Comparison of ENCODE assay signal across 17 mouse cellular contexts in the genomic region with DNA sequence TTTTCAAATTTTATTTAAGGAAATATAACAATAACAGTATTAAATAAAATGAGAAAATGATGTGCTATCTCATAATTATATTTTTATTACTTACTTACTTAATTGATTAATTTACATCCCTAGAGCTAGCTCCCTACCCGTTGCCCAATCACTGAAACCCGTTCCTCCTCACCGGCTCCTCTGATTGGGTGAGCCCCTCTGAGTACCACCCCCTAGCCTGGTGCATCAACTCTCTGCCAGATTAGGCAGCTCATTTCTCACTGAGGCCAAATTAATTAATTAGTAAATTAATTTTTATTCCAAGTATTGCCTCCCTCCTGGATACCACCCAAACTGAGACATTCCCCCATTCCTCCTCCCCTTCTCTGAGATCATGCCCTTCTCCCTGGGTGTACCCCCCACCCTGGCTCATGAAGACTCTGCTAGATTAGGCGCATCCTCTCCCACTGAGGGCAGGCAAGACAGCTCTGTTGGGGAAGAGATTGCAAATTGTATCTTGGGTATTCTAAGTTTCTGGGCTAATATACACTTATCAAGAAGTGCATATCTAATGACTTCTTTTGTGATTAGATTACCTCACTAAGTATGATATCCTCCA.
"Had no signal": no experiment of that assay in that cellular context is flagged by ENCODE, and none has a peak within 500 bp of the region (broad histone marks: within the 10 kb centered on the region; RNA-seq: fewer than 3 reads in every experiment).

No protein-coding gene starts in this region.

- DNase-seq: lung, adult 18-20 months; lung, embryonic 14.5 days; lung, postnatal 10 days; lung, postnatal 4 days; midbrain, embryonic 14.5 days; retina, postnatal 1 day; right cerebral cortex, adult 18-20 months; right cerebral cortex, postnatal 25 days; right cerebral cortex, postnatal 4 days; spleen, adult 18-20 months; thymus, adult 18-20 months; thymus, postnatal 14 days; thymus, postnatal 36 days had no signal

- H3K9me3 ChIP-seq: liver, embryonic 12.5 days; midbrain, embryonic 10.5 days had no signal

- H3K4me1 ChIP-seq: liver, embryonic 12.5 days; midbrain, embryonic 10.5 days had no signal

- H3K4me2 ChIP-seq: liver, embryonic 12.5 days; lung, embryonic 14.5 days had no signal

- H3K9ac ChIP-seq: liver, embryonic 12.5 days; liver, embryonic 14.5 days; lung, embryonic 14.5 days had no signal

- H3K27ac ChIP-seq: liver, embryonic 12.5 days; liver, embryonic 14.5 days; midbrain, embryonic 10.5 days had no signal

- H3K27me3 ChIP-seq: liver, embryonic 12.5 days had no signal

- H3K4me3 ChIP-seq: liver, embryonic 12.5 days; midbrain, embryonic 10.5 days; myocyte had no signal

- ATAC-seq: liver, embryonic 12.5 days had no signal

- H3K36me3 ChIP-seq: liver, embryonic 12.5 days; midbrain, embryonic 10.5 days had no signal
